Comparison of ENCODE assay signal across 8 mouse cellular contexts in genomic region chr7:45299752-45300151, GRCm38 (mm10). TPM values are rescaled to one million over a fixed set of nuclear protein-coding genes. Genes with fewer than 3 reads are reported as not detected.
DNase-seq lines count a peak whose midpoint lies in the region; ATAC-seq and TF ChIP-seq lines count a peak whose summit lies in the region.

No protein-coding gene starts in this region.

- WGBS in embryonic facial prominence, embryonic 11.5 days: 12% methylated on average over 5 of the region's 5 CpGs
- WGBS in heart, embryonic 10.5 days: 11% methylated on average over 5 of the region's 5 CpGs
- WGBS in limb, embryonic 13.5 days: 11% methylated on average over 5 of the region's 5 CpGs
- 14% methylated on average over 5 of the region's 5 CpGs for WGBS in midbrain, postnatal 0 days
- WGBS in stomach, embryonic 14.5 days: 17% methylated on average over 5 of the region's 5 CpGs

- no peaks in the 10 kb centered on the region for H3K36me3 ChIP-seq in embryonic facial prominence, embryonic 11.5 days (replicated peaks; ENCODE audit: control insufficient read depth, insufficient read depth, low read depth, low read length)
- H3K36me3 ChIP-seq in heart, embryonic 10.5 days: peaks cover 19% of the 10 kb centered on the region
- H3K36me3 ChIP-seq in limb, embryonic 13.5 days: peaks cover 19% of the 10 kb centered on the region
- H3K36me3 ChIP-seq in midbrain, postnatal 0 days (ENCODE audit: insufficient read depth, low read length): peaks cover 6% of the 10 kb centered on the region; the same call in 1 of the 2 replicates
- peaks cover 16% of the 10 kb centered on the region for H3K36me3 ChIP-seq in stomach, embryonic 14.5 days (ENCODE audit: control insufficient read depth, insufficient read depth, low read length)

- H3K4me3 ChIP-seq in embryonic facial prominence, embryonic 11.5 days (ENCODE audit: low read depth, low read length): no peak overlapping the region
- H3K4me3 ChIP-seq in heart, embryonic 10.5 days: no peak overlapping the region
- H3K4me3 ChIP-seq in limb, embryonic 13.5 days: no peak overlapping the region
- no peak overlapping the region for H3K4me3 ChIP-seq in midbrain, postnatal 0 days (ENCODE audit: low read depth, low read length)
- H3K4me3 ChIP-seq in stomach, embryonic 14.5 days (ENCODE audit: low read depth, low read length): no peak overlapping the region

- no peak overlapping the region for H3K27ac ChIP-seq in embryonic facial prominence, embryonic 11.5 days (replicated peaks; ENCODE audit: low read depth, low read length)
- no peak overlapping the region for H3K27ac ChIP-seq in heart, embryonic 10.5 days
- no peak overlapping the region for H3K27ac ChIP-seq in limb, embryonic 13.5 days
- peak overlapping the region; percentile 34; the same call in 1 of the 2 replicates for H3K27ac ChIP-seq in midbrain, postnatal 0 days (ENCODE audit: low read depth, low read length)
- no peak overlapping the region for H3K27ac ChIP-seq in stomach, embryonic 14.5 days (ENCODE audit: low read length)

- ATAC-seq in embryonic facial prominence, embryonic 11.5 days (replicated peaks; ENCODE audit: insufficient number of reproducible peaks, low FRiP score, low TSS enrichment, low read depth): peak; percentile 79
- ATAC-seq in limb, embryonic 13.5 days (ENCODE audit: low FRiP score, low read depth): peak; percentile 89
- peak; percentile 90 for ATAC-seq in midbrain, postnatal 0 days (ENCODE audit: low FRiP score)
- peak; percentile 81 for ATAC-seq in stomach, embryonic 14.5 days (ENCODE audit: insufficient number of reproducible peaks, insufficient read depth, low FRiP score, low read depth)

- DNase-seq in urinary bladder, postnatal 14 days (ENCODE audit: low spot score): peak; percentile 54
- no peak for DNase-seq in urinary bladder, postnatal 10 days (ENCODE audit: low spot score)
- peak; percentile 80 for DNase-seq in embryonic facial prominence, embryonic 11.5 days (ENCODE audit: low spot score)
- DNase-seq in heart, embryonic 10.5 days (ENCODE audit: low spot score): peak; percentile 82
- DNase-seq in kidney, adult 9 months: peak; percentile 64
- peak; percentile 83 for DNase-seq in midbrain, postnatal 0 days (ENCODE audit: low spot score)

- H3K4me2 ChIP-seq in embryonic facial prominence, embryonic 11.5 days (ENCODE audit: low read depth, low read length): no peak overlapping the region
- no peak overlapping the region for H3K4me2 ChIP-seq in limb, embryonic 13.5 days (replicated peaks)
- no peak overlapping the region for H3K4me2 ChIP-seq in midbrain, postnatal 0 days (ENCODE audit: low read depth, low read length, poor library complexity, severe bottlenecking)
- H3K4me2 ChIP-seq in stomach, embryonic 14.5 days (replicated peaks; ENCODE audit: low read depth, low read length): no peak overlapping the region

- no peaks in the 10 kb centered on the region for H3K9me3 ChIP-seq in embryonic facial prominence, embryonic 11.5 days (replicated peaks; ENCODE audit: control insufficient read depth, low read length)
- H3K9me3 ChIP-seq in heart, embryonic 10.5 days: no peaks in the 10 kb centered on the region
- no peaks in the 10 kb centered on the region for H3K9me3 ChIP-seq in limb, embryonic 13.5 days
- H3K9me3 ChIP-seq in midbrain, postnatal 0 days (ENCODE audit: low read length): no peaks in the 10 kb centered on the region
- H3K9me3 ChIP-seq in stomach, embryonic 14.5 days (ENCODE audit: control insufficient read depth, low read depth, low read length): no peaks in the 10 kb centered on the region

- peak; percentile 90 for TF ChIP-seq CTCF in midbrain, postnatal 0 days (IDR thresholded peaks at IDR 0.05)

- no peaks in the 10 kb centered on the region; the same call in 1 of the 2 replicates for H3K27me3 ChIP-seq in embryonic facial prominence, embryonic 11.5 days (ENCODE audit: control insufficient read depth, insufficient read depth, low read length)
- peaks cover 17% of the 10 kb centered on the region for H3K27me3 ChIP-seq in heart, embryonic 10.5 days (ENCODE audit: insufficient read depth, poor library complexity, severe bottlenecking)
- peaks cover 5% of the 10 kb centered on the region; the same call in 1 of the 2 replicates for H3K27me3 ChIP-seq in limb, embryonic 13.5 days
- H3K27me3 ChIP-seq in midbrain, postnatal 0 days (ENCODE audit: insufficient read depth, low read length): no peaks in the 10 kb centered on the region
- H3K27me3 ChIP-seq in stomach, embryonic 14.5 days (ENCODE audit: control insufficient read depth, insufficient read depth, low read length): no peaks in the 10 kb centered on the region

- no peaks in the 10 kb centered on the region for H3K4me1 ChIP-seq in embryonic facial prominence, embryonic 11.5 days (ENCODE audit: control insufficient read depth, insufficient read depth, low read length)
- peaks cover 2% of the 10 kb centered on the region; the same call in 1 of the 2 replicates for H3K4me1 ChIP-seq in heart, embryonic 10.5 days
- no peaks in the 10 kb centered on the region; the same call in 1 of the 2 replicates for H3K4me1 ChIP-seq in limb, embryonic 13.5 days
- H3K4me1 ChIP-seq in midbrain, postnatal 0 days (ENCODE audit: insufficient read depth, low read length): peaks cover 4% of the 10 kb centered on the region; the same call in 1 of the 2 replicates
- H3K4me1 ChIP-seq in stomach, embryonic 14.5 days (ENCODE audit: control insufficient read depth, insufficient read depth, low read length): no peaks in the 10 kb centered on the region

- no peak overlapping the region for H3K9ac ChIP-seq in embryonic facial prominence, embryonic 11.5 days (replicated peaks; ENCODE audit: low read length)
- H3K9ac ChIP-seq in limb, embryonic 13.5 days: no peak overlapping the region
- no peak overlapping the region for H3K9ac ChIP-seq in midbrain, postnatal 0 days (replicated peaks; ENCODE audit: low read length, poor library complexity, severe bottlenecking)
- no peak overlapping the region for H3K9ac ChIP-seq in stomach, embryonic 14.5 days (replicated peaks; ENCODE audit: low read depth, low read length)

RNA-seq across cellular contexts. Expression of gene Slc6a21, which starts 22.4 kb away (rescaled TPM):
- not detected in 2 replicates for polyA plus RNA-seq in embryonic facial prominence, embryonic 11.5 days (2014; fragmentation: Nextera tagmentation; extraction: Ambion mirVana)
- polyA plus RNA-seq in heart, embryonic 10.5 days (2016; fragmentation: Nextera tagmentation; extraction: Ambion mirVana): not detected in 2 replicates
- polyA plus RNA-seq in limb, embryonic 13.5 days (2015; fragmentation: Nextera tagmentation; extraction: Ambion mirVana): not detected in 2 replicates
- not detected in 2 replicates for total RNA-seq in midbrain, postnatal 0 days (2014; rRNA removed)
- polyA plus RNA-seq in midbrain, postnatal 0 days (2015; fragmentation: Nextera tagmentation; extraction: Ambion mirVana): not detected in 2 replicates
- not detected in 2 replicates for polyA plus RNA-seq in stomach, embryonic 14.5 days (2014; fragmentation: Nextera tagmentation; extraction: Ambion mirVana)

RNA-seq across cellular contexts. Expression of gene Trpm4, which starts 33.8 kb away (rescaled TPM):
- polyA plus RNA-seq in embryonic facial prominence, embryonic 11.5 days (2014; fragmentation: Nextera tagmentation; extraction: Ambion mirVana): 5.0 and 7.2 TPM in 2 replicates
- polyA plus RNA-seq in heart, embryonic 10.5 days (2016; fragmentation: Nextera tagmentation; extraction: Ambion mirVana): 13.5 and 15.2 TPM in 2 replicates
- polyA plus RNA-seq in limb, embryonic 13.5 days (2015; fragmentation: Nextera tagmentation; extraction: Ambion mirVana): 15.8 and 19.6 TPM in 2 replicates
- 22.6 and 35.4 TPM in 2 replicates for total RNA-seq in midbrain, postnatal 0 days (2014; rRNA removed)
- 10.4 and 10.7 TPM in 2 replicates for polyA plus RNA-seq in midbrain, postnatal 0 days (2015; fragmentation: Nextera tagmentation; extraction: Ambion mirVana)
- 18.3 and 23.5 TPM in 2 replicates for polyA plus RNA-seq in stomach, embryonic 14.5 days (2014; fragmentation: Nextera tagmentation; extraction: Ambion mirVana)

RNA-seq across cellular contexts. Expression of gene Hrc, which starts 35.3 kb away (rescaled TPM):
- polyA plus RNA-seq in embryonic facial prominence, embryonic 11.5 days (2014; fragmentation: Nextera tagmentation; extraction: Ambion mirVana): 0.33 and 0.34 TPM in 2 replicates
- 17.9 and 31.4 TPM in 2 replicates for polyA plus RNA-seq in heart, embryonic 10.5 days (2016; fragmentation: Nextera tagmentation; extraction: Ambion mirVana)
- polyA plus RNA-seq in limb, embryonic 13.5 days (2015; fragmentation: Nextera tagmentation; extraction: Ambion mirVana): 3.9 and 4.3 TPM in 2 replicates
- total RNA-seq in midbrain, postnatal 0 days (2014; rRNA removed): 0.33 TPM in 1 of 2 replicates, not detected in the other
- 0.26 and 0.49 TPM in 2 replicates for polyA plus RNA-seq in midbrain, postnatal 0 days (2015; fragmentation: Nextera tagmentation; extraction: Ambion mirVana)
- 0.78 and 1.8 TPM in 2 replicates for polyA plus RNA-seq in stomach, embryonic 14.5 days (2014; fragmentation: Nextera tagmentation; extraction: Ambion mirVana)

RNA-seq across cellular contexts. Expression of gene Slc6a16, which starts 58.9 kb away (rescaled TPM):
- polyA plus RNA-seq in embryonic facial prominence, embryonic 11.5 days (2014; fragmentation: Nextera tagmentation; extraction: Ambion mirVana): 0.21 TPM in 1 of 2 replicates, not detected in the other
- polyA plus RNA-seq in heart, embryonic 10.5 days (2016; fragmentation: Nextera tagmentation; extraction: Ambion mirVana): 0.50 and 0.83 TPM in 2 replicates
- polyA plus RNA-seq in limb, embryonic 13.5 days (2015; fragmentation: Nextera tagmentation; extraction: Ambion mirVana): 0.28 and 0.43 TPM in 2 replicates
- 0.16 and 1.3 TPM in 2 replicates for total RNA-seq in midbrain, postnatal 0 days (2014; rRNA removed)
- polyA plus RNA-seq in midbrain, postnatal 0 days (2015; fragmentation: Nextera tagmentation; extraction: Ambion mirVana): 2.3 and 3.1 TPM in 2 replicates
- polyA plus RNA-seq in stomach, embryonic 14.5 days (2014; fragmentation: Nextera tagmentation; extraction: Ambion mirVana): not detected in 2 replicates
